Mouse (Mus musculus): ENCODE data around the gene Gm37240. TPM values are rescaled to one million over a fixed set of nuclear protein-coding genes. Genes with fewer than 3 reads are reported as not detected.

The Gm37240 gene
- polyA plus RNA-seq, 1 experiment from 2014 or later, result 10.8 TPM

GRCm38 (mm10) chr3:85465283-85466025, 421.9 kb downstream of the Gm37240 start:
- ChIA-PET POLR2A (interaction anchor here (0.5 to 0.7 kb wide), 2 partner anchors 26 to 163 kb away, joined by 3 to 5 read pairs; no protein-coding TSS in a partner anchor), CTCF (interaction anchor here (1.3 kb wide), 1 partner anchor 10 kb away, joined by 4 read pairs; no protein-coding TSS in a partner anchor)
- DNase-seq (ENCODE audit: low read depth, low spot score), result no peak
- no peak for ATAC-seq
- no peaks in the 10 kb centered on the region for H3K27me3 ChIP-seq
- in situ Hi-C loops (cut with MboI; ENCODE audit: low pct_unique_long_range_greater_than_20kb), result no loop called here
- TF ChIP-seq CTCF (IDR thresholded peaks at IDR 0.05), result no peak

- DNase-seq (ENCODE audit: low read depth, low spot score), result no peak
- in situ Hi-C loops (cut with MboI; ENCODE audit: low pct_unique_long_range_greater_than_20kb), result no loop called here
- TF ChIP-seq CTCF (IDR thresholded peaks at IDR 0.05), result no peak
- ChIA-PET CTCF (interaction anchor here (0.6 kb wide), 1 partner anchor 10 kb away, joined by 3 read pairs; no protein-coding TSS in a partner anchor), POLR2A (interaction anchor here (0.6 kb wide), 1 partner anchor 53 kb away, joined by 3 read pairs; no protein-coding TSS in a partner anchor)
- peaks cover 6% of the 10 kb centered on the region for H3K27me3 ChIP-seq
- ATAC-seq, result no peak
These were observed 427.3 kb downstream of the Gm37240 start for GRCm38 (mm10) chr3:85460021-85460420.

GRCm38 (mm10) chr3:85456983-85457382, 430.3 kb downstream of the Gm37240 start:
- no peak for TF ChIP-seq CTCF (IDR thresholded peaks at IDR 0.05)
- in situ Hi-C loops (cut with MboI; ENCODE audit: low pct_unique_long_range_greater_than_20kb), result no loop called here
- peaks cover 21% of the 10 kb centered on the region for H3K27me3 ChIP-seq
- ChIA-PET CTCF (no interaction called here), POLR2A (no interaction called here)
- DNase-seq (ENCODE audit: low read depth, low spot score) (no peak), ATAC-seq (peak; percentile 31)

GRCm38 (mm10) chr3:85455453-85455852, 431.9 kb downstream of the Gm37240 start:
- H3K27me3 ChIP-seq, result peaks cover 36% of the 10 kb centered on the region
- TF ChIP-seq CTCF (IDR thresholded peaks at IDR 0.05), result no peak
- ChIA-PET CTCF (interaction anchor here (0.7 to 1.4 kb wide), 4 partner anchors 9 to 326 kb away, joined by 3 to 4 read pairs (median 4); no protein-coding TSS in a partner anchor), POLR2A (no interaction called here)
- DNase-seq (ENCODE audit: low read depth, low spot score) (no peak), ATAC-seq (no peak)
- in situ Hi-C loops (cut with MboI; ENCODE audit: low pct_unique_long_range_greater_than_20kb), result no loop called here

GRCm38 (mm10) chr3:85454001-85454400, 433.3 kb downstream of the Gm37240 start:
- POLR2A ChIA-PET, result no interaction called here
- no peak for DNase-seq (ENCODE audit: low read depth, low spot score)
- ATAC-seq, result no peak
- no peak for TF ChIP-seq CTCF (IDR thresholded peaks at IDR 0.05)
- in situ Hi-C loops (cut with MboI; ENCODE audit: low pct_unique_long_range_greater_than_20kb), result no loop called here
- CTCF ChIA-PET, result no interaction called here
- H3K27me3 ChIP-seq, result peaks cover 43% of the 10 kb centered on the region

GRCm38 (mm10) chr3:85449461-85449860, 437.9 kb downstream of the Gm37240 start:
- H3K27me3 ChIP-seq, result peaks cover 44% of the 10 kb centered on the region
- TF ChIP-seq CTCF (IDR thresholded peaks at IDR 0.05), result no peak
- ChIA-PET CTCF (interaction anchor here (0.8 kb wide), 2 partner anchors 11 to 17 kb away, joined by 3 read pairs; no protein-coding TSS in a partner anchor), POLR2A (no interaction called here)
- DNase-seq (ENCODE audit: low read depth, low spot score) (no peak), ATAC-seq (no peak)
- in situ Hi-C loops (cut with MboI; ENCODE audit: low pct_unique_long_range_greater_than_20kb), result no loop called here

GRCm38 (mm10) chr3:85442781-85443180, 444.5 kb downstream of the Gm37240 start:
- peaks cover 28% of the 10 kb centered on the region for H3K27me3 ChIP-seq
- in situ Hi-C loops (cut with MboI; ENCODE audit: low pct_unique_long_range_greater_than_20kb), result no loop called here
- no peak for TF ChIP-seq CTCF (IDR thresholded peaks at IDR 0.05)
- DNase-seq (ENCODE audit: low read depth, low spot score), result no peak
- no peak for ATAC-seq
- CTCF ChIA-PET, result interaction anchor here (1.3 kb wide), 1 partner anchor 21 kb away, joined by 3 read pairs; no protein-coding TSS in a partner anchor
- POLR2A ChIA-PET, result interaction anchor here (0.7 kb wide), 1 partner anchor 55 kb away, joined by 3 read pairs; no protein-coding TSS in a partner anchor

GRCm38 (mm10) chr3:85442261-85442660, 445.1 kb downstream of the Gm37240 start:
- CTCF ChIA-PET, result interaction anchor here (1.3 kb wide), 1 partner anchor 21 kb away, joined by 3 read pairs; no protein-coding TSS in a partner anchor
- POLR2A ChIA-PET, result interaction anchor here (0.7 kb wide), 1 partner anchor 55 kb away, joined by 3 read pairs; no protein-coding TSS in a partner anchor
- H3K27me3 ChIP-seq, result peaks cover 29% of the 10 kb centered on the region
- no peak for TF ChIP-seq CTCF (IDR thresholded peaks at IDR 0.05)
- ATAC-seq (no peak), DNase-seq (ENCODE audit: low read depth, low spot score) (no peak)
- in situ Hi-C loops (cut with MboI; ENCODE audit: low pct_unique_long_range_greater_than_20kb), result no loop called here

GRCm38 (mm10) chr3:85435406-85435805, 451.9 kb downstream of the Gm37240 start:
- ChIA-PET POLR2A (no interaction called here), CTCF (interaction anchor here (1.1 kb wide), 1 partner anchor 46 kb away, joined by 3 read pairs; no protein-coding TSS in a partner anchor)
- ATAC-seq (no peak), DNase-seq (ENCODE audit: low read depth, low spot score) (no peak)
- TF ChIP-seq CTCF (IDR thresholded peaks at IDR 0.05), result no peak
- peaks cover 46% of the 10 kb centered on the region for H3K27me3 ChIP-seq
- in situ Hi-C loops (cut with MboI; ENCODE audit: low pct_unique_long_range_greater_than_20kb), result no loop called here

- ATAC-seq (no peak), DNase-seq (ENCODE audit: low read depth, low spot score) (no peak)
- ChIA-PET POLR2A (no interaction called here), CTCF (no interaction called here)
- H3K27me3 ChIP-seq, result peaks cover 40% of the 10 kb centered on the region
- in situ Hi-C loops (cut with MboI; ENCODE audit: low pct_unique_long_range_greater_than_20kb), result no loop called here
- TF ChIP-seq CTCF (IDR thresholded peaks at IDR 0.05), result no peak
These were observed 456.1 kb downstream of the Gm37240 start for GRCm38 (mm10) chr3:85431208-85431607.

GRCm38 (mm10) chr3:85423376-85423997, 463.8 kb downstream of the Gm37240 start:
- CTCF ChIA-PET, result interaction anchor here (1.2 kb wide), 1 partner anchor 20 kb away, joined by 5 read pairs; no protein-coding TSS in a partner anchor

More at GRCm38 (mm10) chr3:85423376-85423997, 463.8 kb downstream of the Gm37240 start:
- POLR2A ChIA-PET, result no interaction called here
- no peak for TF ChIP-seq CTCF (IDR thresholded peaks at IDR 0.05)
- H3K27me3 ChIP-seq, result peaks cover 56% of the 10 kb centered on the region
- DNase-seq (ENCODE audit: low read depth, low spot score), result no peak
- in situ Hi-C loops (cut with MboI; ENCODE audit: low pct_unique_long_range_greater_than_20kb), result no loop called here
- ATAC-seq, result no peak

Data from Patski (cell line).